Mouse (Mus musculus) stomach, embryonic 16.5 days (tissue): Measurements from ENCODE around the gene Slc6a4. TPM values are rescaled to one million over a fixed set of nuclear protein-coding genes. Genes with fewer than 3 reads are reported as not detected.

Experiments used
- ATAC-seq: fragments of 200-750 bp; cut with Nextera tagmentation; 2 replicates; pipeline ENCODE4 v1.8.0; 2017; ENCODE audit warnings: moderate number of reproducible peaks, moderate TSS enrichment; ENCODE audit not compliant: insufficient read depth, low FRiP score
- H3K27ac ChIP-seq: fragments of 300-500 bp; sonication (generic); 2 replicates; pipeline ENCODE4 v1.5.1; 2014; ENCODE audit warnings: low read length
- H3K27me3 ChIP-seq: fragments of 300-500 bp; sonication (generic); 2 replicates; pipeline ENCODE4 v1.6.1; 2014; ENCODE audit warnings: low read length, control low read depth, mixed read lengths; ENCODE audit not compliant: control insufficient read depth, insufficient read depth
- H3K36me3 ChIP-seq: fragments of 300-500 bp; sonication (generic); 2 replicates; pipeline ENCODE4 v1.6.1; 2014; ENCODE audit warnings: low read length; ENCODE audit not compliant: control insufficient read depth, insufficient read depth
- H3K4me1 ChIP-seq: fragments of 300-500 bp; sonication (generic); 2 replicates; pipeline ENCODE4 v1.6.1; 2014; ENCODE audit warnings: low read length, control low read depth, mixed read lengths; ENCODE audit not compliant: control insufficient read depth, insufficient read depth
- H3K4me2 ChIP-seq: fragments of 300-500 bp; sonication (generic); 2 replicates; pipeline ENCODE4 v1.6.1; 2014; ENCODE audit warnings: low read depth, low read length, mixed read lengths
- H3K4me3 ChIP-seq: fragments of 300-500 bp; sonication (generic); replicated peaks from 2 replicates; pipeline ENCODE4 v1.5.1; 2014; ENCODE audit warnings: mild to moderate bottlenecking, low read length
- H3K9ac ChIP-seq: fragments of 300-500 bp; sonication (generic); 2 replicates; pipeline ENCODE4 v1.6.1; 2014; ENCODE audit warnings: low read length
- H3K9me3 ChIP-seq: fragments of 300-500 bp; sonication (generic); replicated peaks from 2 replicates; pipeline ENCODE4 v1.6.1; 2016; ENCODE audit warnings: low read length, control low read depth; ENCODE audit not compliant: control insufficient read depth
- WGBS: fragments of 180-500 bp; shearing (Covaris S2); extraction: QIAGEN DNeasy Blood & Tissue Kit; methylation state at CpG from one replicate; pipeline ENCODE4 v1.1.7; 2014; 5-methylcytosine and 5-hydroxymethylcytosine counted together
- polyA plus RNA-seq: library from polyadenylated mRNA; unstranded; fragments of >200 nt; fragmentation: Nextera tagmentation; extraction: Ambion mirVana; gene quantifications from 2 replicates; pipeline ENCODE4 v1.2.1, GENCODE M21; 2015

Slc6a4 gene
- polyA plus RNA-seq, 1 experiment from 2014 or later: 3.0 TPM

DNA sequence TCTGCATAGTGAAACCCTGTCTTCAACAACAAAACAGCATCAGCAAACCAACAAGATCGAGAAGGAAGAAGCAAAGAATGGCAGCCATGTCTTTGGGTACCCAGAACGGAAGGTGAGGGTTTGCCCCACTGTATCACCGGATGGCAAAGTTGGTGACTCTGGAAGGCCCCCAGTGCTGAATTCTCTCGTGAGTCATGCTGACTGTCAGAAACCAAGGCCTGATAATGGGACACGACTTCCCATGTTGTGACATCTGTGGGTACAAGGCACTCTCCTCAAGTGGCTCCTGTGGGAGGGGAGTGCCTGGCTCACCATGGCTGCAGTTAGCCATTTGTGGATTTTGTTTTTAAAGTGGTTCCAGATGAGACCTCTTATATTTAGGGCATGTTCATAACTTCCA is 7.6 kb upstream of the Slc6a4 start:
- no peak for ATAC-seq
- H3K4me3 ChIP-seq: no peak overlapping the region
- peaks cover 12% of the 10 kb centered on the region; the same call in 1 of the 2 replicates for H3K36me3 ChIP-seq
- no peaks in the 10 kb centered on the region for H3K4me1 ChIP-seq
- H3K4me2 ChIP-seq: no peak overlapping the region
- no peak overlapping the region for H3K27ac ChIP-seq
- no peaks in the 10 kb centered on the region for H3K9me3 ChIP-seq
- 73% methylated on average over 5 of the region's 5 CpGs for WGBS
- H3K27me3 ChIP-seq: no peaks in the 10 kb centered on the region
- H3K9ac ChIP-seq: no peak overlapping the region

DNA sequence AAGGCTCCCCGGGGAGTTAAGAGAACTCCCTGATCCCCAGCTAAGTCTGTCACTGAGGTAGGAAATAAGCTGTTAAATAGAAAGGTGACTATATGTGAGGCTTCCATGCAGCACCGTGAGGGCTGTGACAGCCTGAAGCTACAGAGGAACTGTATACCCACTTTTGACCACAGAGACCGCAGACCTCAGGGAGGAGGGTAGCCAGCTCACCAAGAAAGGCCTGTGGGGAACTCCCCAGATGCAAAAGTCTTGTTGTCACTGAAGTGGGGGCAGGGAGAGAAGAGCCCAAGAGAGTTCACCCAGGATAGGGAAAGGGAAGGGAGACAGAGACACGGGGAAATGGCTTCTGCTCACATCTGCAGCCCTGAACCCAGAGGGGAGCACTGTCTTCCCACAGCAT is 5.5 kb upstream of the Slc6a4 start:
- Histone ChIP-seq H3K9ac (no peak overlapping the region), H3K4me2 (no peak overlapping the region), H3K9me3 (no peaks in the 10 kb centered on the region), H3K27me3 (peaks cover 8% of the 10 kb centered on the region), H3K27ac (no peak overlapping the region), H3K4me3 (no peak overlapping the region), H3K4me1 (peaks cover 5% of the 10 kb centered on the region), H3K36me3 (no peaks in the 10 kb centered on the region)
- 31% methylated on average over 4 of the region's 4 CpGs for WGBS
- no peak for ATAC-seq

DNA sequence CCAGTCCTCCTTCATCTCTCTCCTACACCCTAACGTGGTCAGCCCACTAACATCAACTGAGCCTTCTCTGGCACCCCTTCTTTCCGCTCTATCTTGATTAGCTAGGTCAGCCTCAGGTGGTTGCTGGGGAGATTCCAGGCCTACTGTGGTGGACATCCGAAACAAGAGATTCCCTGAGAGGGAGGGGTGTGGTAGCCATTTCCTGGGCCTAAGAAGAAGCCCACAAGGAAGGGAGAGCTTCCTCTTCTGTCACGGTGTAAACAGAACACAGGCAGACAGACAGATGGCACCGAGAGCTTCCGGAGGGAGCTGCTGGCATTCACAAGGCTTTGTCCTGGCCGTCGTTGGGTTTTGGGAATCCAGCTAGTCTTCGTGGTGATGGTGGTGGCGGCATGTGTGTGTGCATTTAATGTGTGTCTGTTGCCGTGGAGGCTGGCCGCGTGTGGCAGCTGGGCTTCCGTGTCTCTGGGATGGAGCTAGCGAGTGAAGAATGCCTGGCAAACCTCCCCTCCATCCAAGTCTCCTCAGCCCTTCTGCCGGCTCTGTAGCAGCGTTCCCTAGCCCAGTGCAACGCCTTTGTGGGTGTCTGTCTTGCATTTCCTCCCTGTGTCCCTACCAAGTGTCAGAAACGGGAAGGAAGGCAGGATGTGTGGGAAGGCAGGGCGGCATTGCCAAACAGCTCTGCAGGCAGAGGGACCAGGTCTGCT is 2.3 kb upstream of the Slc6a4 start:
- ATAC-seq: no peak
- Histone ChIP-seq H3K9me3 (no peaks in the 10 kb centered on the region), H3K4me2 (no peak overlapping the region), H3K9ac (no peak overlapping the region), H3K27me3 (peaks cover 33% of the 10 kb centered on the region), H3K36me3 (no peaks in the 10 kb centered on the region), H3K27ac (no peak overlapping the region), H3K4me1 (peaks cover 18% of the 10 kb centered on the region), H3K4me3 (no peak overlapping the region)
- 52% methylated on average over 20 of the region's 20 CpGs for WGBS

DNA sequence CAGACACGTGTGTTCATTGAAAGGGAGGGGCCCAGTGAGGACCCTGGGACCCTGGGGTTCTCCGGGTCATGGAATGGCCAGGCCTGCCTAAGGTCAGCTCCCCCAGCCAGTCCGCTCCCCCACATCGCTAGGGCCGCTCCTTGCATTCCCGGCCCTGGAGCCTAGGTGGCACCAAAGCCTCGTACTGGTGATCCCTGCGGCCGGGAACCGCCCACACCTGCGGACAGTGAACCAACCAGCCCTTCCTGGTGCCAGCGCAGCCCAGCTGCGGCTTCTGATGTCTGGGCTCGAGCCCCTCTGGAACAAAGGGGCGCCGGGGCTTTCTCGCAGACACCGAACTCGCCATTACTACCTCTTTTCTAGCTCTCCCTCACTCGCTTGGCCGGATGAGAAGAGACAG is 1.1 kb upstream of the Slc6a4 start:
- peak; percentile 74 for ATAC-seq
- 1% methylated on average over 21 of the region's 21 CpGs for WGBS
- peaks cover 18% of the 10 kb centered on the region for H3K4me1 ChIP-seq

DNA sequence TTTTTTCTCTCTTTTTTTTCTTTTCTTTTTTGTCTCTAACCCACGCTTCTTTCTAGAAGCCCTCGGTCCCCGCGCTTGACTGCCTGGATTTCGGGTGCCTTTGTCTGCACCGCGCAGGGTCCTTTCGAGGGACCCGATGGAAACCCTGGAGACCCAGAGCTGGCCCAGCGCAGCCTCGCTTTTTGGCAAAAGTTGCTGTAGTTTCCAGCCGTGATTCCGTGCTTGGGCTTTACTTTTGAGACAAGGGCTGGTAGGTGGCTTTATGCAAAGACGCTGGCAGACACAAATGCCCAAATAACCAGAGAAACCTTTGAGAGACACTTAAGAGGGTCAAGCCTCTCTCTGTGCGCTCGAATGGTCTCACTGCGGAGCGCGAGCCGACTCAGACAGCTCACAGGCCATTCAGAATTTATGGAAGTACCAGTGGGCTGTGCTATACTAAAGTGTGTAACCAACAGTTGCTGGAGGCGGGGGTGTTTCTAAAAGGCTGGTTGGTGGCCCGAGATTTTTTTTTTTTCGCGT is 363 bp downstream of the Slc6a4 start:
- no peaks in the 10 kb centered on the region for H3K9me3 ChIP-seq
- ATAC-seq: no peak
- H3K4me2 ChIP-seq: peak overlapping the region; percentile 94
- H3K36me3 ChIP-seq: no peaks in the 10 kb centered on the region
- peak overlapping the region; percentile 31; the same call in 1 of the 2 replicates for H3K9ac ChIP-seq
- 13% methylated on average over 24 of the region's 24 CpGs for WGBS
- H3K27me3 ChIP-seq: peaks cover 33% of the 10 kb centered on the region
- H3K4me3 ChIP-seq: peak overlapping the region; percentile 56
- H3K27ac ChIP-seq: no peak overlapping the region
- H3K4me1 ChIP-seq: peaks cover 18% of the 10 kb centered on the region

More for the DNA sequence above, 1.1 kb upstream of the Slc6a4 start:
- Histone ChIP-seq H3K27ac (no peak overlapping the region), H3K27me3 (peaks cover 33% of the 10 kb centered on the region), H3K36me3 (no peaks in the 10 kb centered on the region), H3K9me3 (no peaks in the 10 kb centered on the region), H3K4me2 (peak overlapping the region; percentile 94), H3K9ac (peak overlapping the region; percentile 63), H3K4me3 (peak overlapping the region; percentile 56)

DNA sequence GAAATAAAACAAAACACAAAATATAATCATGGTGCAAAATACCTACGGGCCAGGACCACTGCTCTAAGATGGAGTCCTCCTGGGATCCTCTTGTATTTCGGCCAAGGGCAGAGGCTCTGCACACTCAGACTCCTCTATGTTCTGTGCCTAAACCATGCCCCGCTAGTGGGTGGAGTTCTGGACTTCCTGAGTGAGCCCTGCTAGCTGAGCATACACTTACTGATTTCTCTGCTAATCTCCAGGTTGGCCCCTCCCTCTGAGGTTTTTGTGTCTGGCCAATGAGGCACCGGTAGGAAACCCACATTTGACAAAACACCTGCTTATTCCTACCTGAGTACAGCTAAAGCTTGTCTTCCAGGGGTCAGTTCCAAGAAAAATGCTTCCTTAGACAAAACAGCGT is 2.3 kb downstream of the Slc6a4 start:
- no peak for ATAC-seq
- Histone ChIP-seq H3K9me3 (no peaks in the 10 kb centered on the region), H3K36me3 (no peaks in the 10 kb centered on the region), H3K27me3 (peaks cover 33% of the 10 kb centered on the region), H3K4me2 (no peak overlapping the region), H3K4me3 (no peak overlapping the region), H3K4me1 (peaks cover 18% of the 10 kb centered on the region), H3K27ac (no peak overlapping the region), H3K9ac (no peak overlapping the region)
- WGBS: 57% methylated on average over 5 of the region's 5 CpGs

DNA sequence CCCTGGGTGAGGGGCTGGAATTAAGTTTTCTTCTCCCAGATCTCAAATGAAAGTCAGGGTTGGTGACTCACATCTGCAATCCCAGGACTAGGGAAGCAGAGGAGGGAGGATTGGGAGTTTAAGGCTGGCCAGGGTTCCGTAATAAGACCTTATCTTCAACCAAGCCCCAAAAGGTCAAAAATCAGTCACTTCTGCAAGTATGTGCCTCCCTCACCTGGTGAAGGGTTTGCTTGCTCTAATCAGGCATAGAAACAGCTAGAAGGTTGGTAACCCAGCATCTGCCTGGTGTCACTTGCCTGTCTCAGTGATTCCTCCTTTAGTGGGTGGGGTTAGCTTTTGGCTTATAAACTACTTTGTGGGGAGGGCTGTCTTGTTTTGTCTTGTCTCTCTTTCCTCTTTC is 4.0 kb downstream of the Slc6a4 start:
- ATAC-seq: no peak
- Histone ChIP-seq H3K27me3 (peaks cover 26% of the 10 kb centered on the region), H3K4me1 (peaks cover 16% of the 10 kb centered on the region), H3K9ac (no peak overlapping the region), H3K9me3 (no peaks in the 10 kb centered on the region), H3K4me3 (no peak overlapping the region), H3K27ac (no peak overlapping the region), H3K4me2 (no peak overlapping the region), H3K36me3 (no peaks in the 10 kb centered on the region)
- 40% methylated on average over 1 of the region's 1 CpGs for WGBS

DNA sequence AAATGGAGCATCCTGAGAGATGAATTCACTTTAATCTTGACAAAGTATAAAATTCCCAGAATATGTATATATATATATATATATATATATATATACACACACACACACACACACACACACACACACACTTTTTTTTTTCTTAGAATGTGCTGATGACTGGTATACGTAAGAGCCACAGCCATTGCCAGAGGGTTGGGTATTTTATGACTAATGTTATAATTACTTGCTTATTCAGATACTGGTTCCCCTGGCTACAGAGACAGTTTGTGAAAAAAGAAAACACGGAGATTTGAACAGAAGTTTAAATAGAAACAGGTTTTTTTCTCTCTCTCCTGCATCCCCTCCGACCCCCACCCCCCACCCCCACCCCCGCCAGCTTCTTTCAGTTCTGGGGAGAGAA is 7.5 kb downstream of the Slc6a4 start:
- Histone ChIP-seq H3K4me1 (no peaks in the 10 kb centered on the region), H3K27ac (no peak overlapping the region), H3K9me3 (no peaks in the 10 kb centered on the region), H3K27me3 (no peaks in the 10 kb centered on the region), H3K4me3 (no peak overlapping the region), H3K36me3 (no peaks in the 10 kb centered on the region), H3K4me2 (no peak overlapping the region), H3K9ac (no peak overlapping the region)
- WGBS: 47% methylated on average over 4 of the region's 4 CpGs
- no peak for ATAC-seq

DNA sequence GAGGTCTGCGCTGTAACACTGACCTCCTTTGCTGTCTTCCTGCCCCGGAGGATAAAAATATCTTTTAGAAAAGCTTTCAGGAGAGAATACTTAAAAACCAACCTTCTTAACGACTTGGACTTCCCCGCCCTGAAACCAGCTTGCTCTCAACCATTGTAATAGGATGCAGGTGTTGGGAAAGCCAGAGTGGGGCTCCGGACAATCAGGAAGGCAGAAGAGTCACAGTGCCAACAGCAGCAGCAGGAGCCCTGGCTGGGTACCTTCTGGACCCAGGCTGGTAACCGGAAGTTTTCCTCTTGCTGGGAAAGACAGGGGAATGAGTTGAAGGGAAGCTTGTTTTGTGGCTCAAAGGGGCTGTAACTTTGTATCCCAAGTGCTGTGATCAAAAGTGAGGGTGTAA is 8.2 kb downstream of the Slc6a4 start:
- no peak overlapping the region for H3K27ac ChIP-seq
- ATAC-seq: no peak
- no peak overlapping the region for H3K4me2 ChIP-seq
- no peak overlapping the region for H3K9ac ChIP-seq
- no peaks in the 10 kb centered on the region for H3K36me3 ChIP-seq
- no peaks in the 10 kb centered on the region for H3K9me3 ChIP-seq
- no peaks in the 10 kb centered on the region for H3K27me3 ChIP-seq
- no peaks in the 10 kb centered on the region for H3K4me1 ChIP-seq
- no peak overlapping the region for H3K4me3 ChIP-seq
- 38% methylated on average over 6 of the region's 6 CpGs for WGBS
